Mouse (Mus musculus) hindbrain, postnatal 0 days (tissue): ENCODE data around the gene C87499. TPM values are rescaled to one million over a fixed set of nuclear protein-coding genes. Genes with fewer than 3 reads are reported as not detected.

Source experiments
- ATAC-seq: fragments of 200-750 bp; cut with Nextera tagmentation; 2 replicates; pipeline ENCODE4 v1.8.0; 2017; ENCODE audit warnings: mild to moderate bottlenecking, moderate TSS enrichment, moderate library complexity
- DNase-seq: peaks from one replicate; pipeline ENCODE4 v3.0.0-alpha.2; 2015; ENCODE audit warnings: low spot score
- H3K27ac ChIP-seq: fragments of 300-500 bp; sonication (generic); 2 replicates; pipeline ENCODE4 v1.5.1; 2014; ENCODE audit warnings: mild to moderate bottlenecking
- H3K27me3 ChIP-seq: fragments of 300-500 bp; sonication (generic); 2 replicates; pipeline ENCODE4 v1.6.1; 2014; ENCODE audit warnings: low read length, mixed read lengths; ENCODE audit not compliant: insufficient read depth
- H3K36me3 ChIP-seq: fragments of 300-500 bp; sonication (generic); 2 replicates; pipeline ENCODE4 v1.6.1; 2014; ENCODE audit warnings: low read length, mixed read lengths; ENCODE audit not compliant: insufficient read depth
- H3K4me1 ChIP-seq: fragments of 300-500 bp; sonication (generic); 2 replicates; pipeline ENCODE4 v1.6.1; 2014; ENCODE audit warnings: antibody characterized with exemption, low read length, mixed read lengths; ENCODE audit not compliant: insufficient read depth
- H3K4me2 ChIP-seq: fragments of 300-500 bp; sonication (generic); 2 replicates; pipeline ENCODE4 v1.6.1; 2014; ENCODE audit warnings: low read depth, mild to moderate bottlenecking, low read length, moderate library complexity, mixed read lengths
- H3K4me3 ChIP-seq: fragments of 300-500 bp; sonication (generic); 2 replicates; pipeline ENCODE4 v1.5.1; 2014; ENCODE audit warnings: low read length
- H3K9ac ChIP-seq: fragments of 300-500 bp; sonication (generic); replicated peaks from 2 replicates; pipeline ENCODE4 v1.6.1; 2014; ENCODE audit warnings: mild to moderate bottlenecking, low read length, moderate library complexity, mixed read lengths
- H3K9me3 ChIP-seq: fragments of 300-500 bp; sonication (generic); 2 replicates; pipeline ENCODE4 v1.6.1; 2016; ENCODE audit warnings: low read length, mixed read lengths
- CTCF ChIP-seq: IDR thresholded peaks from 2 replicates; pipeline ENCODE4 v1.5.1; 2016; ENCODE audit warnings: antibody characterized with exemption, control low read depth, low read depth
- WGBS: fragments of 180-500 bp; shearing (Covaris S2); extraction: QIAGEN DNeasy Blood & Tissue Kit; methylation state at CpG from one replicate; pipeline ENCODE4 v1.1.7; 2014; 5-methylcytosine and 5-hydroxymethylcytosine counted together
- polyA plus RNA-seq: library from polyadenylated mRNA; unstranded; fragments of >200 nt; fragmentation: Nextera tagmentation; extraction: Ambion mirVana; gene quantifications from 2 replicates; pipeline ENCODE4 v1.2.1, GENCODE M21; 2015
- total RNA-seq: library from RNA; depleted of rRNA; stranded (reverse); fragments of >200 nt; gene quantifications from 2 replicates; pipeline ENCODE4 v1.2.3, GENCODE M21; 2014; rRNA removed

The C87499 gene
- total and polyA plus RNA-seq, 2 experiments from 2014 or later = not detected

DNA sequence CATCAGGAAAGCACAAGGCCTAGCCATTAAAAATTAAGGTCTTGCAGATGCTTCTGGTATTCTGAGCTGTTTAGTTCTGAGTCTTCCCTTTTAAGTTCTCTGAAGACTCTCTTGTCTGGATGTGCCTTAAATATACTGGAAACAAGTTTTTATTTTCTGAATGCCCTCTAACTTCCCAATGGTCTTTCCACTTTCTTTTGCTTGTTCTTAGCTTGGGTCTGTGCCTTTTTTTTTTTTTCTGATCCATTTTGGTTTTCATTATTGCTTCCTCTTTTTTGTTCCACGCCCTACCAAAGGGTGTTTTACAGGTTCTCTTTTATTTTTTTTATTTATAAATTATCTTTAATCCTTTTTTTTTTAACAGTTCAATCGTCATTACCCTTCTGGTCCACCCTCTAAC, 10.1 kb upstream of the C87499 start, which contains the start of gene Ifna13:
Gene Ifna13 (minus strand): TSS at position 101 of the 400 bp plus-strand sequence.
- 58% methylated on average over 2 of the region's 2 CpGs for WGBS
- no peaks in the 10 kb centered on the region for H3K9me3 ChIP-seq
- H3K36me3 ChIP-seq = no peaks in the 10 kb centered on the region
- no peak within 1 kb of the TSS for H3K4me2 ChIP-seq
- no peaks in the 10 kb centered on the region for H3K4me1 ChIP-seq
- ATAC-seq (no peak), DNase-seq (no peak)
- H3K27ac ChIP-seq = no peak within 1 kb of the TSS
- H3K9ac ChIP-seq = no peak within 1 kb of the TSS
- H3K27me3 ChIP-seq = no peaks in the 10 kb centered on the region
- no peak within 1 kb of the TSS for H3K4me3 ChIP-seq
- TF ChIP-seq CTCF = no peak

DNA sequence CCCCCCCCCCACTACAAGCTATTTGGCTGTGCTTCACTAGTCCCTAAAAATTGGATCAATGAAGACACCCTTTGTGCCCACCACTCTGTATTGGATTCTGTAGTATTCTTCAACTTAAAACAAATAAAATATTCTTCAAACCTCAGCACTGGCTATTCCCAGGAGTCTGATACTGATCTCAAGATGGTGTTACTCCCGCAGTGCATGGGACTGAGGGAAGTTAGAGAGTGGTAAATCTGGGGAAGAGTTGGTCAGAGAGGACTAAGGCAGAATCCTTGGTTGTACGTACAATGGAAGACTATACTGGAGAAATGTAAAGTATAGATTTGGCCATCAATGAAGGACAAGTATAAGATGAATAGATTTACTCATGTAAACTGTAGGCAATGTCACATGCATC, 8.3 kb upstream of the C87499 start:
- no peak for ATAC-seq
- Histone ChIP-seq H3K27me3 (no peaks in the 10 kb centered on the region), H3K36me3 (no peaks in the 10 kb centered on the region), H3K4me3 (no peak overlapping the region), H3K4me1 (no peaks in the 10 kb centered on the region), H3K9me3 (no peaks in the 10 kb centered on the region), H3K4me2 (no peak overlapping the region), H3K27ac (no peak overlapping the region), H3K9ac (no peak overlapping the region)
- TF ChIP-seq CTCF = no peak
- 42% methylated on average over 2 of the region's 2 CpGs for WGBS
- peak; percentile 7 for DNase-seq

DNA sequence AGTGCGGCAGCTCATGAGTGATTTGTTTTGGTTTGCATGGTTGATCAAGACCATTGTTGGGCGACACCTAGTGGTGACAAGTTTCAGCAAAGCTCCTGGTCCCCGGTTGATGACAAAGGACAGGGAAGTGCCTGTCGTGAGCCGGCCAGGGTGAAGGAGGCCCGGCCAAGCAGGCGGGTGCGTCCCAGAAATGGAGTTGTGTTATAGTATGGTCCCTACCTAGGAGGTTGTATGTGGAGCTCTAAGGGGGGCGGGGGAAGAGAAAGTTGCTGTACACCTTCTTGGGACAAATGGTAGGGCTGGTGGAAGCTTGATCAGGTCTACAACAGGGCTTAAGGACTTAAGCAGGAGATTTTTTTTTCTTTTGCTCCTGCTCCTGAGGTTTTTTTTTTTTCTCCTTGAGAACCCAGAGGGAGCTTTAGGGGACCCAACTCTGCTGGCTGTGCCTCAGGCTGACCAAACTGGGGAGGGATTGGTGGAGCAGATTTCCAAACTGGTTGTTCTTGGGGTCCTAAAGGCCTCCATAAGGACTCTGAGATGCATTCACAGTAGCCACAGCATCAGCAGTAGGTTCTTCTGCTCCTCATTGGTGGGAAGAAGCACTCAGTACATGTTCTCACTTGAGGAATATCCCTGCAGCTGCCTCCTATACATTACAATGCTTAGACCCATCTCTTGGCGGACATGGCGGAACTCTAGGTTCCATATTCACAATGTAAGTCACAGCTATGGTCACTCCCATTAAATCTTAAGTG, 7.0 kb upstream of the C87499 start:
- TF ChIP-seq CTCF = peak; percentile 90
- H3K9me3 ChIP-seq = no peaks in the 10 kb centered on the region
- DNase-seq (peak; percentile 97), ATAC-seq (peak; percentile 98)
- WGBS = 18% methylated on average over 11 of the region's 11 CpGs
- H3K4me2 ChIP-seq = peak overlapping the region; percentile 53
- peak overlapping the region; percentile 33 for H3K4me3 ChIP-seq
- H3K27ac ChIP-seq = no peak overlapping the region
- no peaks in the 10 kb centered on the region for H3K36me3 ChIP-seq
- no peak overlapping the region for H3K9ac ChIP-seq
- no peaks in the 10 kb centered on the region for H3K4me1 ChIP-seq
- no peaks in the 10 kb centered on the region for H3K27me3 ChIP-seq

DNA sequence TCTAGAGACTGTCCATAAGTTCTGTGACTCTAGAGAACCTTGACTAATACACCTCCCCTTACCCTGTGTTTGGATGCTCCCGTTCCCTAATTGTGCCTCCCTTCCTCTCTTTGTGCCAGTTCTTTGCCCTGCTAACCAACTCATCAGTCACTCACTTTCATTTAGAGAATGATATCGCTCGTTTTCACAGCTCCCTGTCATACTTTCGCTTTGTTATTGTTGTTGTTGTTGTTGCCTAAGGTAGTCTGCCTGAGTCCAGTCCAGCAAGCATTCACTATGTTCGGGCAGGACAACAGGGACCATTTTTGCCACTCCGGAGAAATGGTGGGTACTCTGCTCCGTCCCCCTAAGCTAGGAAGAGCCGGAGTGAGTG, 6.5 kb upstream of the C87499 start:
- no peak for TF ChIP-seq CTCF
- H3K4me1 ChIP-seq = no peaks in the 10 kb centered on the region
- whole genome bisulfite sequencing = 49% methylated on average over 8 of the region's 8 CpGs

DNA sequence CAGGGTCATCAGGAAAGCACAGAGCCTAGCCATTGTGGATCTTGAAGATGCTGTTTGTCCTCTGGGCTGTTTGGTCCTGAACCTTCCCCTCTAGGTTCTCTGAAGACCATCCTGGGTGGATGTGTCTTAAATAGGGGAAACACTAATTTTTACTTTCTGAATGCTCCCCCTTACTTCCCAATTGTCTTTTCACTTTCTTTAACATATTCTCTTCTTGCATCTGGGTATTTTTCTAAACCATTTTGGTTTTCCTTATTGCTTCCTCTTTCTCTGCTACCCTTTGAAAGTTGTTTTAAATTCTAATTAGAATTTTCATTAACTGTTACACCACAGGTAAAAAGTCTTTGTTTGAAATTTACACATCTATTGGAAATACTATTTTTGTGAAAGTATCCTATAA, 30.9 kb downstream of the C87499 start, which contains the start of gene Ifna12:
Gene Ifna12 (minus strand): TSS at position 101 of the 400 bp plus-strand sequence.
- H3K4me2 ChIP-seq = no peak within 1 kb of the TSS
- no peak within 1 kb of the TSS for H3K4me3 ChIP-seq
- no peaks in the 10 kb centered on the region for H3K4me1 ChIP-seq
- DNase-seq = no peak
- no peak within 1 kb of the TSS for H3K9ac ChIP-seq
- no peak within 1 kb of the TSS for H3K27ac ChIP-seq
- H3K27me3 ChIP-seq = no peaks in the 10 kb centered on the region
- no peak for TF ChIP-seq CTCF
- no peak for ATAC-seq
- H3K9me3 ChIP-seq = no peaks in the 10 kb centered on the region
- no peaks in the 10 kb centered on the region for H3K36me3 ChIP-seq

More for the DNA sequence above, 6.5 kb upstream of the C87499 start:
- H3K9ac ChIP-seq = no peak overlapping the region
- no peaks in the 10 kb centered on the region for H3K27me3 ChIP-seq
- ATAC-seq = no peak
- peak overlapping the region; percentile 53 for H3K4me2 ChIP-seq
- no peaks in the 10 kb centered on the region for H3K9me3 ChIP-seq
- no peaks in the 10 kb centered on the region for H3K36me3 ChIP-seq
- no peak overlapping the region for H3K27ac ChIP-seq
- DNase-seq = no peak
- H3K4me3 ChIP-seq = peak overlapping the region; percentile 33

DNA sequence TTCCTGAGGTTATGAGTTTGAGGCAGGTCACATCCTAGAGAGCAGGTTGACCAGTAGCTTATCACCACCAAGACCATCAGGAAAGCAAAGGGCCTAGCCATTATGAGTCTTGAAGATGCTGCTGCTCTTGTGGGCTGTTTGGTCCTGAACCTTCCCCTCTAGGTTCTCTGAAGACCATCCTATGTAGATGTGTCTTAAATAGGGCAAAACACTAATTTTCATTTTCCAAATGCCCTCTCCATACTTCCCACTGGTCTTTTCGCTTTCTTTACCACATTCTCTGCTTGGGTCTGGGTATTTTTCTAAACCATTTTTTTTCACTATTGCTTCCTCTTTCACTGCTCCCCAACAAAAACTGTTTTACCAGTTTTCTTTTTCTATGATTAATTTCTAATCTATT, 41.9 kb downstream of the C87499 start, which contains the start of gene Ifna9:
Gene Ifna9 (minus strand): TSS at position 101 of the 400 bp plus-strand sequence.
- no peaks in the 10 kb centered on the region for H3K4me1 ChIP-seq
- no peak within 1 kb of the TSS for H3K9ac ChIP-seq
- no peaks in the 10 kb centered on the region for H3K36me3 ChIP-seq
- H3K27ac ChIP-seq = no peak within 1 kb of the TSS
- ATAC-seq = no peak
- TF ChIP-seq CTCF = no peak
- no peak for DNase-seq
- 96% methylated on average over 1 of the region's 1 CpGs for WGBS
- no peak within 1 kb of the TSS for H3K4me2 ChIP-seq
- H3K27me3 ChIP-seq = no peaks in the 10 kb centered on the region
- no peak within 1 kb of the TSS for H3K4me3 ChIP-seq
- no peaks in the 10 kb centered on the region for H3K9me3 ChIP-seq

Other genes with a start within 250 kb of the C87499 start
Only the 30 nearest of the 33 such genes appear.
- gene Hacd4, start 195.5 kb downstream of the C87499 start, total RNA-seq = 4.4 and 5.3 TPM in 2 replicates
- 4.9 and 5.0 TPM in 2 replicates for gene Hacd4, start 195.5 kb downstream of the C87499 start, polyA plus RNA-seq
- gene Ifnb1, start 111.6 kb downstream of the C87499 start, total RNA-seq = not detected in 2 replicates
- not detected in 2 replicates for gene Ifnb1, start 111.6 kb downstream of the C87499 start, polyA plus RNA-seq
- gene Ifna15, start 76.2 kb downstream of the C87499 start, total RNA-seq = not detected in 2 replicates
- gene Ifna15, start 76.2 kb downstream of the C87499 start, polyA plus RNA-seq = not detected in 2 replicates
- not detected in 2 replicates for gene Ifna14, start 62.6 kb downstream of the C87499 start, total RNA-seq
- gene Ifna14, start 62.6 kb downstream of the C87499 start, polyA plus RNA-seq = not detected in 2 replicates
- not detected in 2 replicates for gene Ifna9, start 42.0 kb downstream of the C87499 start, total RNA-seq
- not detected in 2 replicates for gene Ifna9, start 42.0 kb downstream of the C87499 start, polyA plus RNA-seq
- gene Ifna12, start 31.0 kb downstream of the C87499 start, total RNA-seq = not detected in 2 replicates
- not detected in 2 replicates for gene Ifna12, start 31.0 kb downstream of the C87499 start, polyA plus RNA-seq
- not detected in 2 replicates for gene Ifna13, start 10.0 kb upstream of the C87499 start, total RNA-seq
- gene Ifna13, start 10.0 kb upstream of the C87499 start, polyA plus RNA-seq = not detected in 2 replicates
- not detected in 2 replicates for gene Ifna16, start 42.5 kb upstream of the C87499 start, total RNA-seq
- gene Ifna16, start 42.5 kb upstream of the C87499 start, polyA plus RNA-seq = not detected in 2 replicates
- not detected in 2 replicates for gene Ifna2, start 49.5 kb upstream of the C87499 start, total RNA-seq
- not detected in 2 replicates for gene Ifna2, start 49.5 kb upstream of the C87499 start, polyA plus RNA-seq
- not detected in 2 replicates for gene Ifnab, start 56.9 kb upstream of the C87499 start, total RNA-seq
- not detected in 2 replicates for gene Ifnab, start 56.9 kb upstream of the C87499 start, polyA plus RNA-seq
- 0.18 and 2.2 TPM in 2 replicates for gene Gm26566, start 87.4 kb upstream of the C87499 start, total RNA-seq
- gene Gm26566, start 87.4 kb upstream of the C87499 start, polyA plus RNA-seq = 1.4 and 1.5 TPM in 2 replicates
- gene Klhl9, start 88.1 kb upstream of the C87499 start, total RNA-seq = 140 TPM in 2 replicates
- gene Klhl9, start 88.1 kb upstream of the C87499 start, polyA plus RNA-seq = 73.1 and 78.8 TPM in 2 replicates
- not detected in 2 replicates for gene Gm13271, start 120.5 kb upstream of the C87499 start, total RNA-seq
- not detected in 2 replicates for gene Gm13271, start 120.5 kb upstream of the C87499 start, polyA plus RNA-seq
- not detected in 2 replicates for gene Gm13283, start 125.7 kb upstream of the C87499 start, total RNA-seq
- not detected in 2 replicates for gene Gm13283, start 125.7 kb upstream of the C87499 start, polyA plus RNA-seq
- not detected in 2 replicates for gene Gm13290, start 139.4 kb upstream of the C87499 start, total RNA-seq
- not detected in 2 replicates for gene Gm13290, start 139.4 kb upstream of the C87499 start, polyA plus RNA-seq
- not detected in 2 replicates for gene Gm13289, start 142.5 kb upstream of the C87499 start, total RNA-seq
- gene Gm13289, start 142.5 kb upstream of the C87499 start, polyA plus RNA-seq = not detected in 2 replicates
- not detected in 2 replicates for gene Gm13272, start 145.4 kb upstream of the C87499 start, total RNA-seq
- not detected in 2 replicates for gene Gm13272, start 145.4 kb upstream of the C87499 start, polyA plus RNA-seq
- not detected in 2 replicates for gene Ifnz, start 147.7 kb upstream of the C87499 start, total RNA-seq
- not detected in 2 replicates for gene Ifnz, start 147.7 kb upstream of the C87499 start, polyA plus RNA-seq
- gene Gm13276, start 151.3 kb upstream of the C87499 start, total RNA-seq = not detected in 2 replicates
- gene Gm13276, start 151.3 kb upstream of the C87499 start, polyA plus RNA-seq = not detected in 2 replicates
- not detected in 2 replicates for gene Gm13277, start 154.2 kb upstream of the C87499 start, total RNA-seq
- gene Gm13277, start 154.2 kb upstream of the C87499 start, polyA plus RNA-seq = not detected in 2 replicates
- gene Gm13278, start 157.1 kb upstream of the C87499 start, total RNA-seq = not detected in 2 replicates
- gene Gm13278, start 157.1 kb upstream of the C87499 start, polyA plus RNA-seq = not detected in 2 replicates
- gene Gm13275, start 160.1 kb upstream of the C87499 start, total RNA-seq = not detected in 2 replicates
- gene Gm13275, start 160.1 kb upstream of the C87499 start, polyA plus RNA-seq = not detected in 2 replicates
- not detected in 2 replicates for gene Gm13279, start 163.0 kb upstream of the C87499 start, total RNA-seq
- not detected in 2 replicates for gene Gm13279, start 163.0 kb upstream of the C87499 start, polyA plus RNA-seq
- gene Gm13285, start 165.3 kb upstream of the C87499 start, total RNA-seq = not detected in 2 replicates
- gene Gm13285, start 165.3 kb upstream of the C87499 start, polyA plus RNA-seq = 0.14 TPM in 1 of 2 replicates, not detected in the other
- not detected in 2 replicates for gene Gm13287, start 168.8 kb upstream of the C87499 start, total RNA-seq
- gene Gm13287, start 168.8 kb upstream of the C87499 start, polyA plus RNA-seq = not detected in 2 replicates
- gene Gm13288, start 171.1 kb upstream of the C87499 start, total RNA-seq = not detected in 2 replicates
- gene Gm13288, start 171.1 kb upstream of the C87499 start, polyA plus RNA-seq = not detected in 2 replicates
- not detected in 2 replicates for gene Ifna7, start 181.8 kb upstream of the C87499 start, total RNA-seq
- not detected in 2 replicates for gene Ifna7, start 181.8 kb upstream of the C87499 start, polyA plus RNA-seq
- not detected in 2 replicates for gene Ifna11, start 185.5 kb upstream of the C87499 start, total RNA-seq
- gene Ifna11, start 185.5 kb upstream of the C87499 start, polyA plus RNA-seq = not detected in 2 replicates
- gene Ifna6, start 193.0 kb upstream of the C87499 start, total RNA-seq = not detected in 2 replicates
- not detected in 2 replicates for gene Ifna6, start 193.0 kb upstream of the C87499 start, polyA plus RNA-seq
- not detected in 2 replicates for gene Ifna5, start 201.1 kb upstream of the C87499 start, total RNA-seq
- gene Ifna5, start 201.1 kb upstream of the C87499 start, polyA plus RNA-seq = not detected in 2 replicates